Mouse (Mus musculus): Measurements from ENCODE around the gene Peli1.

The Peli1 gene

GRCm38 (mm10) chr11:21093081-21093815, 2.2 kb downstream of the Peli1 start:
- no peak for DNase-seq

- DNase-seq = no peak
Observed at GRCm38 (mm10) chr11:21096590-21096989, 5.5 kb downstream of the Peli1 start.

GRCm38 (mm10) chr11:21098457-21098856, 7.4 kb downstream of the Peli1 start:
- DNase-seq = no peak

GRCm38 (mm10) chr11:21100704-21101103, 9.6 kb downstream of the Peli1 start:
- DNase-seq = no peak

- no peak for DNase-seq
Observed at GRCm38 (mm10) chr11:21101286-21101685, 10.2 kb downstream of the Peli1 start.

GRCm38 (mm10) chr11:21102273-21103005, 11.3 kb downstream of the Peli1 start:
- DNase-seq = no peak

GRCm38 (mm10) chr11:21103186-21103585, 12.1 kb downstream of the Peli1 start:
- DNase-seq = no peak

- no peak for DNase-seq
Observed at GRCm38 (mm10) chr11:21105393-21105792, 14.3 kb downstream of the Peli1 start.

- DNase-seq = no peak
Observed at GRCm38 (mm10) chr11:21107120-21107519, 16.0 kb downstream of the Peli1 start.

GRCm38 (mm10) chr11:21109279-21109678, 18.2 kb downstream of the Peli1 start:
- DNase-seq = no peak

- no peak for DNase-seq
Observed at GRCm38 (mm10) chr11:21114516-21114915, 23.4 kb downstream of the Peli1 start.

GRCm38 (mm10) chr11:21115804-21116203, 24.7 kb downstream of the Peli1 start:
- DNase-seq = no peak

- DNase-seq = no peak
Observed at GRCm38 (mm10) chr11:21116623-21117295, 25.7 kb downstream of the Peli1 start.

GRCm38 (mm10) chr11:21121737-21122136, 30.6 kb downstream of the Peli1 start:
- DNase-seq = no peak

- DNase-seq = no peak
Observed at GRCm38 (mm10) chr11:21122399-21122798, 31.3 kb downstream of the Peli1 start.

- DNase-seq = peak in 1 of 2 experiments; percentile 19
Observed at GRCm38 (mm10) chr11:21131692-21132091, 40.6 kb downstream of the Peli1 start.

- no peak for DNase-seq
Observed at GRCm38 (mm10) chr11:21134875-21135451, 43.9 kb downstream of the Peli1 start.

- DNase-seq = no peak
Observed at GRCm38 (mm10) chr11:21139453-21139852, 48.4 kb downstream of the Peli1 start.

GRCm38 (mm10) chr11:21141242-21141641, 50.2 kb downstream of the Peli1 start:
- DNase-seq = no peak

- no peak for DNase-seq
Observed at GRCm38 (mm10) chr11:21141755-21142154, 50.7 kb downstream of the Peli1 start.

GRCm38 (mm10) chr11:21149476-21149875, 58.4 kb downstream of the Peli1 start:
- no peak for DNase-seq

- DNase-seq = no peak
Observed at GRCm38 (mm10) chr11:21150316-21150715, 59.2 kb downstream of the Peli1 start.

- DNase-seq = no peak
Observed at GRCm38 (mm10) chr11:21151672-21152071, 60.6 kb downstream of the Peli1 start.
